Mouse (Mus musculus) thymus, postnatal 25 days (tissue): ENCODE measurements around the gene Ifrd1.

Experiments used
- DNase-seq: peaks from one replicate; pipeline ENCODE4 v3.0.0; 2022

Gene Ifrd1

GRCm38 (mm10) chr12:40239161-40239560, 9.1 kb downstream of the Ifrd1 start:
- DNase-seq = no peak

DNA sequence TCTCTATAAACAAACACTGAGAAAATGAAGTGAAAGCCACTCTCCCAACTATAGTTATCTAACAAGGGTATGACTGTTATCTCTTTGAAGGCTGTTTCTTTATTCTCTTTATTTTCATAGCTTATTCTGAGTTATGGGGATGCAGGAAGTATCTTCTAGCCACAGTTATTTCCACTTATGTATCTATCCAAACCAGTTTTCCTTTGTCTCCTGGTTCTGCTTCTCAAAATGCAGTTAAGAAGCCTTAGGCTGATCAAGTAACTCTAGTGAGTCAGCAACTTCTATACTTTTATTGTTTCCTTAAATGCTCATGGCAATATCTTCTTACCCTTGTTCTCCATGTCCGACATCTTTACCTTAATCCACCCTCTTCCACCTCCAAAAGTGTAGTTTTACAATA, 16.1 kb downstream of the Ifrd1 start:
- DNase-seq = no peak

- no peak for DNase-seq
Measured at GRCm38 (mm10) chr12:40231632-40232031, 16.7 kb downstream of the Ifrd1 start.

- no peak for DNase-seq
Measured at GRCm38 (mm10) chr12:40224171-40224880, 24.0 kb downstream of the Ifrd1 start.

GRCm38 (mm10) chr12:40223676-40224075, 24.6 kb downstream of the Ifrd1 start:
- DNase-seq = no peak

DNA sequence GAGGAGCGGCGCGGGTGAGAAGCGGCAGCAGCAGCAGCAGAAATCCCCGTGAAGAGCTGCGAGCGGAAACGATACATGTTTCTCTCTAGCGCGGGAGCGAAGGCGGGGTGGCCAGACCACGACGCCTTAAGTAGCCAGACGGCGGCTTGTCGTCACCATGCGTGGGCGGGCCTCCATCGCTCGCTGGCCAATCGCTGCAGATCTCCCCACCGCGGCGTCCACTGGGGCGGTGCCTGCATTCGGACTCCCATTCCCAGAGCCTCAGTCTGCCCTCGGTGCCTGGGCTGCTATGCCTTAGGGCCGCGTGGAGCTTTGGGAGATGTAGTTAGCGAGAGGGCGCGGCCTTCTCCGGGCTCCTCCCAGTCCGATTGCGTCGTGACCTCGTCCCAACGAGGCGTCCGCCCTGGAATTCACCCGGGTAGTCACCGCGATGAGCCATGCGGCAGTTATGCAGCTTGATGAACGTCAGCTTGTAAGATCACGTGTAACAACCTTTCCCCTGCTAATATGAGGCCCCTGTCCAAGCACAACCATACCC, 25.2 kb downstream of the Ifrd1 start:
- peak; percentile 98 for DNase-seq

DNA sequence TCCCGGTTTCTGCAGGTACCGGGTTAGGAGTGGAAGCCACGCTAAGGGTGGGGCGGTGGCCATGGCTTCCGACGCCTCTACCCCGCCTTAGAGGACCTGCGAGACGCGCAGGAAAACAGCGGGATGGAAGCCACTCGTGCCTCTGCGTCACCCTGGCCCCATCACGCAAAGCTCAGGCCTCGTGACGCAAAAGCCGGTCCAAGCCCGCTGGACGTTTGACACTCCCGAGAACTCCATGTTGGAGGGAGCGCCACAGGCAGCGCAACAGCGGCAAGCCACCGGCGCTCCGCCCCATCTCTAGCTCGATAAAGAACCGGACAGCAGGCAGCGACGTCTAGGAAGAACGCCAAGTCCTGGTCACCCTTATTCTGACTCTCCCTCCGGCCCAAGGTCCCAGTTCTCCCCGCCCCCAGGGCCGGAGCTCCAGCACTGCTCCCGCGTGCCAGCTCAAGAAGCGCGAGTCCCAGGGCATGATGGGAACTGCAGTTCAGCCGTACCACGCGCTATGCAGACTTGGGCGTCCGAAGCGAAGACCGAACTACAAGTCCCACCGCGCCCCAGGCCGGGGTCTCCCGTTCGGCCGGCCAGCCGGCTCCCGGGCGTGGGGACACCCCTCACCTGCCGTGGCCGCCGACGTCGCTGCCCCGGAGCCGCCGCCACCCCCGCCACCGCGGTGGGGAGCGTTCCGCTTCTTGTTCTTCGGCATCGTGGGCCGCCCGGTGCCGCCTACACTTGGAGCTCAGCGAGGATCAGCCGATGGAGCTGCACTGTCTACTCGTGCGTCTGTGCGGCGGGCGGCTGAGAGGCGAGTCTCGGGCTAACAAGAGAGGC, 25.8 kb downstream of the Ifrd1 start:
- DNase-seq = peak; percentile 89

DNA sequence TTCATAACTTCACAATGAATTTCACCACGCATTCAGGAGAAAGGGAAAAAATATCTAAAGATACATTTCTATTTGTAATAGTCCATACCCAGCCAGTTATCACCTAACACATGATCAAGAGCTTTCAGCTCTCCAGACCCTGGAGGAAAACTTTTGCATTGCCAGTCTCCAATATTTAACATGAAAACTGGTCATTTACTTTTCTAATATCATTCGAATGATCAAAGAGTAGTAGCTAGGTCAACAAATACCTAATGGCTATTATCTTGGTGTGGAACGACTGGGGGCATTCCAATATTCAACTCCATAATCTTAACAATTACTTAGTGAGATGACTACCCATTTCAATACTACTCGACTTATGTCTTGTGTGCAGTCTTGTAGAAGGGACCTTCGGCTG, 26.7 kb downstream of the Ifrd1 start:
- no peak for DNase-seq

DNA sequence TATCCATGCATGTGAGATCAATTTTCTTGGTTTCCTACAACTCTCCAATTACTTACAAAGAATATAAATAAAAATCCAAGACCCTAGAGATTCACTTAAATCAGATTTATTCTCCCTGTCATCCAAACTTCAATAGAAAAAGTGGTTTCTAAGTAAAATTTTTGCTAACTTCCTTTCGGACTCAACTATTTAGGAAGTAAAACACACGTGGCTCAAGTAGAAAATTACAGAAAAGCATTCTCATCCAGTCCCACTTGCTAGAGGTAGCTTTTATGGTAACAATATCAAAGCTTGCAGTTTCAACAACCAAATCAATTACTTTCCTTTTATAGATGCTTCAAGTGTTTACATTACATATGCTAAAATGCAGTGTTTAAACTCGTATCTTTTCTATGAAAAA, 27.4 kb downstream of the Ifrd1 start:
- DNase-seq = no peak

DNA sequence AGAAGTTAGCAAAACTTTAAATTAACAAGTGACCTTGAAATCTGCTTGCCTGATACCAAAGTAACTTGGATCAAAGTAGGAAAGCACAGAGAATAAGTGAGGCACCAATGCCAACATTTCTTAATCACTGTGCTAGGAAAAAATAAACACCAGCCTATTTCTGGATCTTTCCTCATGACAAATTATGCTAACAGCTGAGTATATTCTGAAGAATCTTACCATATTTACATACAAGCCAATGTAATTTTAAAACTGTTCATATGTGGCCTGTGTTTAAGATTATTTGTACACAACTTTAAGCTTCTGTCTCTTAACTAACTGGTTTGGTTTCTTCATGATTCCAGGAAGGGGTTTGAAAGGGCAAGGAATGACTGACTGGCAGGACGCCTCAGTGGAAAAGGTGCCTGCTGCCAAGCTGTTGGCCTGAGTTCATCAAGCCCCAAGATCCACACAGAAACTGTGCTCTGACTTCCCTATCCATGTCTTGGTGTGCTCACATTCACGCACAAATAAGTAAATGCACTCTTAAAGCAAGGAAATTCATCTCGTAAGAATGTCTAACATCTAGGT, 28.2 kb downstream of the Ifrd1 start:
- no peak for DNase-seq

DNA sequence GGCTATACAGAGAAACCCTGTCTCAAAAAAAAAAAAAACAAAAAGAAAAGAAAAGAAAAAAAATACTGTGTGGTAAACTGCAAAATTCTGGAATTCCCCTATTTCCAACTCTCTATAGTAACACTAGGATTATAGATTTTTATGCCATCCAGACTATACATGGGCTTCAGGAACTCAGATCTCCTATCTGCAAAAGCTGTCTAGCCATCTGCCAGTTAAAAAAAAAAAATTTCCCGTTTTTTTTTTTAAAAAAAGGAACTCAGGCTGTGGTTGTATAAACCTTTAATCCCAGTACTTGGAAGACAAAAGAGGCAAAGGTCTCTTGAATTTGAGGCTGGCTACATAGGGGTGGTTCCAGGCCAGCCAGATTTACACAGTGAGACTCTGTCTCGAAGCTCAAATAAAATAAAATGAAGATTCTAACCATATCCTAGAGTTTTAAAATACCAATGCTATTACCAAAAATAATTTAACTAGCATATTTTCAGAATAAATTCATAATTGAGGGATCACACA, 29.8 kb downstream of the Ifrd1 start:
- DNase-seq = no peak

DNA sequence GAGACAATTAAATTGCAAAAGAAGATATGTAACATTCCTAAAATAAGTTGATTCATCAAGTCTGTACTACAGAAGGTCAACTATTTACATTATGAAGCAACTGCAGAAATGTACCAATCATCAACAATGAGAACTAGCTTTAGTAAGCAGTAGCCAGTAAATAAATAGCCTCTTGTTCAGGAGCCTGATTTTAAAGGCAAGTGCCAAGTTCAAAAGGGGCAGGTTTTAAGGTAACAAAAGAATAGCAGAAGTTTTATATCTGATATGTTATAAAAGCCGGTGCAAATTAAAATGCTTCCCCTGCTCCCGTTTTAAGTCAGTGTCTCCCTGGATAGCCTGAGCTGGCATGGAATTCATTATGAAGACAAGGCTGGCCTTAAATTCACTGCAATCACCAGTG, 30.5 kb downstream of the Ifrd1 start:
- no peak for DNase-seq

GRCm38 (mm10) chr12:40214888-40215876, 33.1 kb downstream of the Ifrd1 start:
- DNase-seq = no peak

DNA sequence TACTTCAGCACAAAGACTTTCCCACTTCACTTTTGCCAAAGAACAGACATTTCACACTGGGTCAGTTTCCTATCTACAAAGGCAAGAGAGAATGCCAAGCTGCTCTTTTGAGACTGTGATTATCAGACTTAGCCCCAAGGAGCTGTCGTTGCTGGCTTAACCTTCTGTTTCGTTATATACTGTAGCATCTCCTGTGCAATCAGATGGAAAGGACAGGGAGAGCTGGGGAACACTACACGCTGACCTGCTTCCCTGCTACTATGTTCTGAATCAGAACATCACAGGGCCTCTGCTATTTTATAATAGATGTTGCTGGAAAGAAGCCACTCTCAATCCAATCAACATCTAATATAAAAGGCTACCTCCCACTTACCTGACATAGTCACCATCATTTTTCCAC, 39.3 kb downstream of the Ifrd1 start:
- no peak for DNase-seq

- no peak for DNase-seq
Measured at GRCm38 (mm10) chr12:40207909-40208308, 40.4 kb downstream of the Ifrd1 start.

DNA sequence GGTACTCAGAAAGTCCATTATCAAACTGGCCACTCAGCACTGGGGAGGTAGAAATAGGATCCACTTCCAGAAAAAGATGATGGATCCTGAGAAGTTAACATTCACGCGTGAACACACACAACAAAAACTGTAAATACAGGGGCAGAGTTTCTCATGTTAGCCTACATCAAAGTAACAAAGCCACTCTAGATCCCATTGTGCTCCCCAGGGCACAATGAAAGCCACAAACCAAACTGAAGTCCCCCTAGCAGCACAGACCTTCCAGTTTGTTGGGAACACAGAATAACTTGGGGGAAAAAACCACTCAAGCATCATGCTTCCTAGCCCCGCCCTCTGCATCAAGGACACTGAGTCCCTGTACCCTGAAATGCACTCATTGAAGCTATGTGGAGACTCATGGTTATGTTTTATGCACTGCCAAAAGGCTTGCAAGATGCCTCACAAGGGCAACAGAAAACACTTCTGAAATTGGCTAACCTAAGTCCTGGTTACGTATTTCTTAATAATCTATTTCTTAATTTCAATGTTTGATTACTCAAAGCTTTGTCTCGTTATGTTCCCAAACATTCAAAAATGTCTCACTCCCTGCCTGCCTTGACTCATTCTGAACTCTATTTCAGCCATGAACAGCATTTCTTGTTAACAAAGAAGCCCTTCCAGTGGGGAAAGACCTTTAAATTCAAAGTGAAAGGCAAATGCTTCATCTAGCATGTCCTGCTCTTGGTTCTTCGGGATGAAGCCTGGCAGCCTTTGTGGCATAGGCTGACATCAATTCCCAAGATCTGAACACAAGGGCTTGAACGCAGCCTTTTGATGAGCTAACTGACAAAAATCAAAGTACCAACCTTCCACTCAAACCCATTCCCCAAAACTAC, 45.9 kb downstream of the Ifrd1 start:
- DNase-seq = no peak

DNA sequence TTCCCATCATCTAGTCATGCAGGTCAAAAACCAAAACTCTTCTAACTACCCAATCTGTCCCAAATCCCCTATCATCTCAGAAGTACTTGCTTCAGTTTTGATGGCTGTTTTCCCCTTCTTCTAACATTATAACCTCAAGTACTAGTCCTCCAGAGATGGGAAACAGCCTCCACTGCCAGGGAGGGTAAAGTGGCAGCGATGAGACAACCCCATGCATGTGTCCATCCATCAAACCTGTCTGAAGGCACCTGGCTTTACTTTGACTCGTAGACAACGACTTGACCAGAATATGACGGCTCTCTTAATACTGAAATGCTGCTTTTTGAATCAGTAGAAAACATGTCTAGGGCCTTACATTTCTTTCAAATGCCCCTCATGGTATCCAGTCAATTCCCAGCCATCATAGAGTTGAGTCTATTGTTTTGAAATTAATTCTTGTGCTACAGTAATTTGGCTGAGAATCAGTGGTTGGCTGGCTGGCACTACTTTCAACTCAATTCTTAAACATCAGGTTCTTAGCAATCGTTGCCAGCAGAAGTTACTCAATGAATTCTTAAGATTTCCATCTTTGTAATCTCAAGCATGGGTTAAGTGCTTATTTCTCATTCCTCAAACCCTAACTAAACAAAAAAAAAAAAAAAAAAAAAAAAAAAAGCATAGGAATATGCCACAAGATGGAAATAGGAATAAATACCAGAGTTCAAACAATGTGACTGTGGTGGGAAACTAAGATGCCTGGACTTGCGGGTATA, 47.6 kb downstream of the Ifrd1 start:
- DNase-seq = no peak

DNA sequence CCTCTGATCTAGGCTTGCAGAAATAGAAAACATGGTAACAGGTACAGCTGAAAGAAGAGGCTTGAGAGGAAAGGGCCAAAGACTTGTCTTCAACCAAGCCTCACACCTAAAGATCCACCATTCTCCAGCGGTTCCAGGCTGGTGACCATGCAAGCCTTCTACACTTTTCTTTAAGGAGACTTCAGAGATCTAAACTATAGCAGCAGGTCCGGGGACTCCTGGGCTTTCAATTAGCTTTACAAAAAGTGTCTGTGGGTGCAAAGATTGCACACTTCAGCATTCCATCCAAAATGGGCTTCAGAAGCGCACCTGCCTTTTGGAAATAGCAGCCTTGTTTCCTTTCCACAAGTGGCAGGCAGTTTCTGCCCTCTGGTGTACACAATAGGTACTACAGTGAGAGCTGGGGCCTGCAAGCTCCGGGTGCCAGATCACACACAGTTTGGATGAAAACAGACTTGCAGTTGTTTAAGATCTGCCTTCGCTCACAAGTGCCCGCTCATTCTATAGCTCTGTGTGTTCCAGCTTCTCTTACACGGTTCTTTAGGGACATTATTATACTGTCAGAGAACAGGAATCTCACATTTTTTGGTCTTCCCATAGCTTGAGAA, 48.4 kb downstream of the Ifrd1 start:
- peak; percentile 85 for DNase-seq

DNA sequence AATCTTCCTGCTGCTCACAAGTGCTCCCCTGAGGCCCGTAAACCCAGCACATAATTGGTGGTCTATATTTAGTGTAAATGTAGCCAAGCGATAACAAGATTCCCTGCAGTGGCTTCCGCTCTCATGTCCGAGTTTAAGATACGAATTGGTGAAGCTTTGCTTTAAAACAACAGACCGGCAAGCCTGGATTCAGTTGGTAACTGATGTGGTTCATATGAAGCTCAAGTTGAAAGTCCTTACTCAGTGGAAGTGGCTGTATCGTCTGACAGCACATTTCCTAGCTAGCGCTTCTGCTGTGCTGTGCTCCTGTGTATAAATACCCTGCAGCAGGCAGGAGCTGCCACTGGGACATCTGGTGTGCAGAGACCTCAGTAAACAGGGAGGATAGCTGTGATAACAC, 49.0 kb downstream of the Ifrd1 start, which contains the start of gene Lsmem1:
TSS of gene Lsmem1 (minus strand) at position 189 of the 400 bp plus-strand sequence.
- peak; percentile 67 for DNase-seq

GRCm38 (mm10) chr12:40198427-40198826, 49.9 kb downstream of the Ifrd1 start:
- peak; percentile 75 for DNase-seq
